Mouse (Mus musculus): Measurements from ENCODE around the gene Ezh1. TPM values are rescaled to one million over a fixed set of nuclear protein-coding genes. Genes with fewer than 3 reads are reported as not detected.

Ezh1 gene
- 10 to 100 TPM; 65.9 to 77.2 TPM for total RNA-seq (2021)

DNA sequence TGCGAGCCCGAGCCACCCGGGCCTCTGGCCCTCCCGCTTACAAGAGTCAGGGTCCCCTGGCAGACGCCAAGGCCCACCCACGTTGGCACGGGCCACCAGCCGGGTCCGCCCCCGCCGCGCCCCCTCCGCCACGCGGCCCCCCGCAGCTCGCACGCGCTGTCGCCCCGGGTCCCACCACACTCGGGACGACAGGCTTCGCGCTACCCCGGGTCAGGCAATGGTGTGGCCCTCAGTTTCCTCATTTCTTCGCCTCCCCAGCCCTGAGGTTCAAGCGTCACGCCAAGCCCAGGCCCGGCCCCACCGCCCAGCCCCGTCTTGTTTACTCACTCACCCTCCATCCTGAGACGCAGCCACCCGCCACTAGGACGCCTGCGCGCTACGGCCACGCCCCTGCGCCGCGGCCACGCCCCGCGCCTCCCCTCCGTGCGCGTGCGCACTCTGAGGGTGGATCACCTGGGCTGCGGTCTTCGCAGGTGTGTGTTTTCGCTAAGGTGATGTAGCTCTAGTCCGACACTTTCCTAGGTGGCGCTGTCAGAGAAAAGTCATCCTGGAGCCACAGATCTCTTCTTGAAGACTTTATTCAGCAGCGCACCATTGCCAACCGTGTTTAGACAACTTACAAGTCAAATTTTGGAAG is at the start of gene Ezh1:
TSS of gene Ezh1 (minus strand) at position 399 of the 637 bp plus-strand sequence.
- DNase-seq = peak; percentile 89 to 90

GRCm38 (mm10) chr11:101275309-101275708 is 49.0 kb upstream of the Ezh1 start:
- no peak for DNase-seq

DNA sequence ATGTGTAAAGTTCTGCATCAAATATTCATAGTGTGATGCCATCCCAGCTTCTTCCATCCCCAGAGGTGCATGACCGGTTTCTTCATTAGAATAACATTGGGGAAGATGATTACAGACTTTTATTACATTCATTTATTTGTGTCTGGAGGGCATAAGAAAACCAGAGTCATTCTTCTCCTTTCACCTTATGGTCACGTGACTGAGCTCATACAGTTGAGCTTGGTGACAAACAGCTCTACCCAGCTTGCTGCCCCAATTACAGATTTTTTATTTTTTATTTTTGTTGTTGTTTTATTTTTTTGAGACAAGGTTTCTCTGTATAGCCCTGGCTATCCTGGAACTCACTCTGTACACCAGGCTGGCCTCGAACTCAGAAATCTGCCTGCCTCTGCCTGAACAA is 46.2 kb upstream of the Ezh1 start:
- no peak for DNase-seq

GRCm38 (mm10) chr11:101269577-101270116 is 43.4 kb upstream of the Ezh1 start:
- DNase-seq = no peak

GRCm38 (mm10) chr11:101265906-101266305 is 39.6 kb upstream of the Ezh1 start:
- no peak for DNase-seq

DNA sequence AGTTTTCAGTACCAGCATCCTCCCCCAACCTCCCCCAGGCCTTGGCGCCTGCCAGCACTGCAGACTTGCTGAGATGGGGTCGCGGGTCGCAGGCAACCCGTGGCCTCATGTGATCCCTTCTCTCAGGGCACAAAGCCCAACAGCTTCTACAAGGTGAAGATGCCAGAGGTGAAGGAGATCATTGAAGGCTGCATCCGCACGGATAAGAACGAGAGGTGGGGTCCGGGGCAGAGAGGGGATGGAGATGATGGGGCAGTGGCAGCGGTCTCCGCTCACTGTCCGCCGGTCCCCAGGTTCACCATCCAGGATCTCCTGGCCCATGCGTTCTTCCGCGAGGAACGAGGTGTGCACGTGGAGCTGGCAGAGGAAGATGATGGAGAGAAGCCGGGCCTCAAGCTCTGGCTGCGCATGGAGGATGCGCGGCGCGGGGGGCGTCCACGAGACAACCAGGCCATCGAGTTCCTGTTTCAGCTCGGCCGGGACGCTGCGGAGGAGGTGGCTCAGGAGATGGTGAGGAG is 38.8 kb upstream of the Ezh1 start:
- no peak for DNase-seq

GRCm38 (mm10) chr11:101263989-101264280 is 37.7 kb upstream of the Ezh1 start:
- no peak for DNase-seq

DNA sequence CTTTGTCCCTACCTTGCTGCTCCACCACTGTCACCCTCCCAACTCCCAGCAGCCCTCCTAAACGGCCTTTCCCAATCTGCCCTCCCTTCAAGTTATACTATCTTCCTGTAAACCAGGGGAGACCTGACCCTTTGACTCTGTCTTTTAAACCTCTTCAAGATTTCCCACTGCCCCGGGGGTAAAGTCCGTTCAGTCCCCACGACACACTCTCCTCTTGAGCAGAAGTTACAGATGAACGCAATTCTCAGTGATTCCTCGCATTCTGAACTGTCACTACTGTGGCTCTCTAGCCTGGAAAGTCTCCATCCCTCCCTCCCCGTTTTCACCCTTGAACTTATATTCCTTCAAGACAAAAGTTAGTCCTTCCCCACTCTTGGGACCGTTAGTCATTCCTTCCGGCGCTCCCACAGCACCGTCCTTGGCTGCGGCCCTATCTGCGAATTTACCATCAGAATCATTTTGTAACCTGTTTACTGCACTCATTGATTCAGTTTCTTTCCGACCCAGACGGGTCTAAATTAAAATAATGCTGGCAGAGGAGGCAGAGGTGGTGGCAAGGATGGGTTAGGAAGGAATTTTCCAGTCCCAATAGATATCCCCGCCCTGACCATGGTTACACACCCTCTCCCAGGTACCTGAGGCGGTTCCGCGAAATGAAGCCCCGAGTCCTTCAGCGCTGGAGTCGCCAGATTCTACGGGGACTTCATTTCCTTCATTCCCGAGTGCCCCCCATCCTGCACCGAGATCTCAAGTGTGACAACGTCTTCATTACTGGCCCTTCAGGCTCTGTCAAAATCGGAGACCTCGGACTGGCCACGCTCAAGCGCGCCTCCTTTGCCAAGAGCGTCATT is 37.1 kb upstream of the Ezh1 start:
- DNase-seq = no peak

DNA sequence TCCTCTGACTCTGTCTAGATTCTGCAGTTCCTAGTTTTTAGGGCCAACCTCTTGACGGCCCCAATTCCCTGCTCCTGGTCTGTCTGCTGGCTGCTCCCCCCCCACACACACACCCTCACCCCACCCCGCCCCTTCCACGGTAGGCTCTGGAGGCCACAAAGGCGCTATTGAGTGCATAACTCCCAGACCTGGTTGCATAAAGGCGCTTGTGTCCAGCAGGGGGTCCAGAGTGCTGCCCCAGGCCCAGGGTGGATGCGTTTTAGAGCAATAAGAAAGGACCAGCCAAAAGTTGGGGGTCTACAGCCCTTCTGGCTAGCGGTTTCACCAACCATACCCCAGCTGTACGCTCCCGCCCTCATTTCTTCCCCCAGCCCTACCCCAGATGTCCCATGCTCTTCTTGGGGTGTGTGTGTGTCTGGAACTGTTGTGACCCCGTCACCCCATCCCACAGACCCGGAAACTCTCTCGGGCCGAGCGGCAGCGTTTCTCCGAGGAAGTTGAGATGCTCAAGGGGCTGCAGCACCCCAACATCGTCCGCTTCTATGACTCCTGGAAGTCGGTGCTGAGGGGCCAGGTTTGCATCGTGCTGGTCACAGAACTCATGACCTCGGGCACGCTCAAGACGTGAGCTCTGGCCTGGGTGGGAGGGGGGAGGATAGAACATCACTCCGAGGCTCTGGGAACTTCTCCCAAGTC is 36.2 kb upstream of the Ezh1 start:
- DNase-seq = no peak

GRCm38 (mm10) chr11:101260826-101261380 is 34.6 kb upstream of the Ezh1 start:
- DNase-seq = no peak

- no peak for DNase-seq
Measured at GRCm38 (mm10) chr11:101259948-101260825, 33.9 kb upstream of the Ezh1 start, which contains the start of gene Wnk4. Gene Wnk4, plus strand, starts transcription at chr11:101260567.

DNA sequence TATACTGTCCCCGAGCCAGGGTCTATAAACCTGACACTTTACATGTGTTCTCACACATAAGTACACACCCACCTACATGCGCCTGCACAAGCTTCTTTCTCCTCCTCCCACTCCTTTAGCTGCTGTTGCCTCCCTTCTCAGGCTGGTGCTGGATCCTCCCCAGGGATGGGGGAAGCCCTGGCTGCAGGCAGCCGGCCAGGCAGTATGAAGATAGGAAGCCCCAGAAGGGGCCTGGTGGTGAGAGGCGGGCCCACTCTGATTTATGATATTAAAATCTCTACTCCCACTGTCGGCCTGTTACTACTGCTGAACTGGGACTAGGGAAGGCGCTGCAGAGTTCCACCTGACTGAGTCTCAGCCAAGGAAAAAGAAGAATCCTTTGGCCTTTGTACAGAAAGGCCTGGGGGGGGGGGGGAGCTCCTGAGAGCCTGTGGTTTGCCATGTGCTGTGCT is 33.0 kb upstream of the Ezh1 start:
- DNase-seq = peak; percentile 64 to 75

DNA sequence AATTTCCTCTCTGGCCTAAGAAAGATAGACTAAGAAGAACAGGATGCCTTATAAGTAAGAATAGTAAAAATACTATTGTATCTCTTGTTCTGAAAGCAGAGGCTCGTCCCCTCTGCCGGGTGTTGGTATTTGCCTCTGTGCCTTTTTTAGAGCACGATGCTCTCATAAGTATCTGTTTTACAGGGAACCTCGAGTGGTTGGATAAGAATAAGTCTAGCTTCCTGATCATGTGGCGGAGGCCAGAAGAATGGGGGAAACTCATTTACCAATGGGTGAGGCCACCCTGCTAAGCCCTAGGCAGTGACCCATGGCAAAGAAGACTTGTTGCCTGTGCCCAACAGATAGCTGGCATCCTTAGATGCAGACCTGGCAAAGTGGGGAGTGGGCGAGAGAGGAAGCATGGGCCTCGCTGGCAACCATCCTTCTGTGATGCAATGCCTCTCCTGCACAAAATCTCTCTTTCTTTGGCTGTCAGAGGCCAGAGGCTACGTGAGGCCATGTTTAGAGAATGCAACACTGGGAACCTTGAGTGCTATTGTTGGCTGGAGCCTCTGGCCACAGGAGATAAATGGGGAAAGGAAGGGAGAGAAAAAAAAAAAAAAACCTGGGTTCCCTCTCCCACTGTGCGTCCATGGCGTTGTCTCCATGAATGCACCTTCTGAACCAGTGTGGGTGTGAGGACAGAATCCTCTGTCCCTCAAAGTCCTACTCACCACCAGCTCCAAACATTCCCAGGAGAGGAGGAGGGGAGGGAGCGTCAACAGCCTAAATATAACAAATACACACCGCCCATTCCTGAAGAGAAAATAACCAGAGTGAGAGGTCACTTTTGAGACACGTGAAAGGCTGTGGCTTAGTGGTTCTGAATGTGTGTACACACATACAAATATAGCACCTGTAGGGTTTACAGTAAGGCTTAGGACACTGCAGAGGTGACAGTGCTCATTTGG is 29.8 kb upstream of the Ezh1 start:
- no peak for DNase-seq

- DNase-seq = peak; percentile 82 to 86
Measured at GRCm38 (mm10) chr11:101253613-101254389, 27.5 kb upstream of the Ezh1 start, which contains the start of gene Vps25. Gene Vps25, plus strand, starts transcription at chr11:101253707.

- no peak for DNase-seq
Measured at GRCm38 (mm10) chr11:101252941-101253340, 26.7 kb upstream of the Ezh1 start.

GRCm38 (mm10) chr11:101251031-101251430 is 24.8 kb upstream of the Ezh1 start:
- DNase-seq = no peak

GRCm38 (mm10) chr11:101248258-101248994 is 22.2 kb upstream of the Ezh1 start:
- peak in 1 of 2 experiments; percentile 62 for DNase-seq

DNA sequence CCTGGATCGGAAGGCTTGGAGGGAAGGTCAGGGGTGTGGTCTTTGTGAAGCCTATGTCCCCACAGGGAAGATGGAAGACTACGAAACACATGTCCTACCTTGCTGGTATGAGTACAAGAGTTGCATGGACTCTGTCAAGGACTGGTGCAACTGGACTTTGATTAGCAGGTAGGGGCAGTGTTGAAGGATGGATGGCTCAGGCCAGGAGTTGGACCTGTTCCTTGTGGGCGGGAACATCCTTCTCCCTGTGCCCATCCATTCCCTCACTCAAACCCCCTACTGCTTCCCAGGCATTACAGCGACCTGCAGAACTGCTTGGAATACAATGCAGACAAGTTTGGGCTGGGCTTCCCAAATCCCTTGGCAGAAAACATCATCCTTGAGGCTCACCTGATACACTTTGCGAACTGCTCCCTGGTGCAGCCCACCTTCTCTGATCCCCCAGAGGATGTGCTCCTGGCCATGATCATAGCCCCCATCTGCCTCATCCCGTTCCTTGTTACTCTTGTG is 21.3 kb upstream of the Ezh1 start:
- DNase-seq = no peak

- DNase-seq = no peak
Measured at GRCm38 (mm10) chr11:101246702-101247012, 20.4 kb upstream of the Ezh1 start.

Data from layer of hippocampus, postnatal 36 days (tissue).